Mouse (Mus musculus) lung, postnatal 10 days (tissue): ENCODE measurements at regions not wholly inside any gene's neighbourhood (a gene's known extent, or its start where the extent isn't known, plus 50 kb on each side); places are given as distances from the start of the nearest gene placed in this dataset.

Experiments used
- DNase-seq: peaks from one replicate; pipeline ENCODE4 v3.0.0; 2021

DNA sequence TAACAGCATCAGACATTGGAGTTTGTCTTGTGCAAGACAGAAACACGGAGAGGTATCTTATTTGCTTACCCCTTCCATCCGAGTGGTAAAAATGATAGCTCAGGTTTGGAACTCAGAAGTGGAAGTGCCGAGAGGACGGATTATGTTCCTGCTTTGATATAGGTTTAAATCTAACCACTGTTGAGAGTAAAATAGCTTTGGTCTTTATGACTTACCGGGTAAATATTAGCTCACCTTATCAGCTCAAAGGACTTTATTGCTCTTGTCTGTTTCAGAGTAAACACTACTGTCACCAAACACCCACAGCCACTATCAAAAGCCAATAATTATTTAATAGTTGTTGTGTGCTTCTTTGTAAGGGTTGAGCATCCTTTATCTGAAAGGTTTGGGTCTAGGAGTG, 98.6 kb downstream of the Fgf9 start:
- no peak for DNase-seq
